Mouse (Mus musculus) CH12.LX (cell line): ENCODE results near the gene Sgms1.

Source experiments
- CTCF ChIP-seq, 2 experiments: IDR thresholded peaks in 1 of 2; conservative IDR thresholded peaks in 1 of 2; 2 replicates each; pipeline ENCODE4 v1.5.1; 2011 to 2012; ENCODE audit warnings: low read depth in 2 of 2, low read length in 2 of 2, improper control_type of control experiment in 1 of 2, inconsistent platforms in 1 of 2, mild to moderate bottlenecking in 1 of 2, moderate library complexity in 1 of 2
- GABPA ChIP-seq: IDR thresholded peaks from 2 replicates; pipeline ENCODE4 v1.6.1; 2012; ENCODE audit warnings: low read depth, low read length, improper control_type of control experiment, inconsistent platforms; ENCODE audit not compliant: insufficient replicate concordance
- HCFC1 ChIP-seq: IDR thresholded peaks from 2 replicates; pipeline ENCODE4 v1.6.1; 2012; ENCODE audit warnings: low read depth, mild to moderate bottlenecking, inconsistent platforms, low read length, improper control_type of control experiment
- IRF4 ChIP-seq: IDR thresholded peaks from 2 replicates; pipeline ENCODE4 v1.6.1; 2014; ENCODE audit warnings: low read depth, mild to moderate bottlenecking, inconsistent platforms, low read length, improper control_type of control experiment
- MAFK ChIP-seq: IDR thresholded peaks from 2 replicates; pipeline ENCODE4 v1.6.1; 2011; ENCODE audit warnings: low read length, improper control_type of control experiment; ENCODE audit not compliant: insufficient replicate concordance
- MAX ChIP-seq: IDR thresholded peaks from 2 replicates; pipeline ENCODE4 v1.6.1; 2011; ENCODE audit warnings: low read length, improper control_type of control experiment
- MAZ ChIP-seq: IDR thresholded peaks from 2 replicates; pipeline ENCODE4 v1.6.1; 2012; ENCODE audit warnings: low read depth, mild to moderate bottlenecking, inconsistent platforms, low read length, improper control_type of control experiment, moderate library complexity
- MEF2A ChIP-seq: IDR thresholded peaks from 2 replicates; pipeline ENCODE4 v1.6.1; 2014; ENCODE audit warnings: low read depth, mild to moderate bottlenecking, inconsistent platforms, low read length, improper control_type of control experiment, borderline replicate concordance
- POLR2A ChIP-seq: IDR thresholded peaks from 2 replicates; pipeline ENCODE4 v1.6.1; 2011; ENCODE audit warnings: low read depth, mild to moderate bottlenecking, improper control_type of control experiment, low read length
- POLR2AphosphoS2 ChIP-seq: IDR thresholded peaks from 2 replicates; pipeline ENCODE4 v1.6.1; 2011; ENCODE audit warnings: low read depth, low read length, improper control_type of control experiment
- USF1 ChIP-seq: IDR thresholded peaks from 2 replicates; pipeline ENCODE4 v1.6.1; 2014; ENCODE audit warnings: low read depth, mild to moderate bottlenecking, inconsistent platforms, low read length, improper control_type of control experiment
- ZC3H11A ChIP-seq: IDR thresholded peaks from 2 replicates; pipeline ENCODE4 v1.6.1; 2012; ENCODE audit warnings: low read depth, mild to moderate bottlenecking, inconsistent platforms, low read length, improper control_type of control experiment

DNA sequence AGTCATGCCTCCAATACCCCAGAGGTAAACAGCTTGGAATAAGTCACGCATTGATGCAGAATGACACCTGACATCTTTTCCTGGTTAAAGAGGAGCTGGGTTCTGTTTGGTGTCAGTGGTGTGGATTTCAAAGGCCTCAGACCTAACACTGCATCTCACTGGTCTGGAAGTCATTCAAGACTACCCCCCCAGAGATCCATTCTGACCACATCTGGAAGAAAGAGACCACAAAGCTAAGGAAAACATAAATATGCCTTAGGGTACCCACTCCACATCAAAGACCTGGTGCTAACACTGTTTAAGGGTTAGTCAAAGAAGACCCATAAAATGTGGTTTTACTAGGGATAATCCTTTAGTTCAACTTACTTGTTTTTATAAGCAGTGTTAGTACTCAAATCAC is 65.0 kb downstream of the Sgms1 start:
- TF ChIP-seq POLR2AphosphoS2 (no peak), POLR2A (no peak), IRF4 (no peak), USF1 (no peak), GABPA (no peak), MEF2A (no peak), ZC3H11A (no peak), HCFC1 (no peak), CTCF (conservative IDR thresholded peaks at IDR 0.05 in 1 of 2, IDR thresholded peaks at IDR 0.05 in 1 of 2; ENCODE audit: low read depth in 2 of 2, low read length in 2 of 2) (no peak), MAX (no peak), MAZ (no peak), MAFK (no peak)
